Mouse (Mus musculus) splenic B cell, adult 2 months (primary cell): ENCODE measurements around the gene Sgpp2.

Experiments
- DNase-seq: peaks from one replicate; pipeline ENCODE4 v3.0.0-alpha.2; 2011; ENCODE audit warnings: low read depth, low spot score
- H3K27me3 ChIP-seq: 2 replicates; pipeline ENCODE4 v1.6.1; 2012; ENCODE audit warnings: mild to moderate bottlenecking, low read length, moderate library complexity, mixed read lengths; ENCODE audit not compliant: control insufficient read depth, poor library complexity, insufficient read depth, severe bottlenecking
- H3K36me3 ChIP-seq: 2 replicates; pipeline ENCODE4 v1.6.1; 2012; ENCODE audit warnings: mild to moderate bottlenecking, low read length, moderate library complexity, mixed read lengths; ENCODE audit not compliant: control insufficient read depth, poor library complexity, insufficient read depth, severe bottlenecking

The Sgpp2 gene

DNA sequence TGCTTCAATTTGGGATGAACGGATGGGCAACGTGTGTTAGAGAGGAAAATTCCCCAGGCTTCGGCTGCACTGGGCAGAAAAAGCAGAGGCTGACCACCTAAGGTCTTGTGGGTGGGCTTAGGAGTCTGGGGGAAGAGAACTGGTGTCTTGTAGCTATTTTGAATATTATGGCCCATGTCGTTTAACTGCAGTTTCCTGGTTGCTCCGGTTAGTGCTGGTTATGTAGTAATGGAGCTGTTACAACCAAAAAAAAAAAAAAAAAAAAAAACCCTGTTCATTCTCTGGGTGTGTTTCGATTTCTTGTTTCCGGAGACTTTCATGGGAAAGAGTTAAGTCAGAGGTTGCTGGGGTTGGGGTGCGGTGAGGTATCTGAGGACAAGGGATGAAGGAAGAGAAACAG, 12.7 kb downstream of the Sgpp2 start:
- Histone ChIP-seq H3K36me3 (no peaks in the 10 kb centered on the region), H3K27me3 (no peaks in the 10 kb centered on the region)
- no peak for DNase-seq

DNA sequence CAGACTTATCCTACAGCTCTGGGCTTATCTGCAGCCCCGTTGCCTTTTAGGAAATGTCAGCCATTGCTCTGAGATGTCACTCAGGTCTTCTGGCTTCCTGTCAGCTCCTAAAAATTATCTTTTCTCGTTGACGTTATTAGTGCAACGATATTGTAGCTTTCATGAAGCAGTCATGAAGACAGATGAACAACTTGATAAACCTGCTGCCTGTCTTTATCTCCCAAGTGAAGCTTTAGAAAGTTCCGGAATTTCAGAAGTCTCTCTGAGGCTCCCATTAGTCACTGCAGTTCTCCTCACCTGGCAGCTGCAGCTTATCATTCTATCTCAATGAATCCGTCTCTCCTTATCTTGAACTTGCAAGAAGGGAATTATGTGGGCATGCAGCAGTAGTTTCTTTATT, 13.9 kb downstream of the Sgpp2 start:
- H3K36me3 ChIP-seq, result no peaks in the 10 kb centered on the region
- H3K27me3 ChIP-seq, result no peaks in the 10 kb centered on the region
- no peak for DNase-seq

DNA sequence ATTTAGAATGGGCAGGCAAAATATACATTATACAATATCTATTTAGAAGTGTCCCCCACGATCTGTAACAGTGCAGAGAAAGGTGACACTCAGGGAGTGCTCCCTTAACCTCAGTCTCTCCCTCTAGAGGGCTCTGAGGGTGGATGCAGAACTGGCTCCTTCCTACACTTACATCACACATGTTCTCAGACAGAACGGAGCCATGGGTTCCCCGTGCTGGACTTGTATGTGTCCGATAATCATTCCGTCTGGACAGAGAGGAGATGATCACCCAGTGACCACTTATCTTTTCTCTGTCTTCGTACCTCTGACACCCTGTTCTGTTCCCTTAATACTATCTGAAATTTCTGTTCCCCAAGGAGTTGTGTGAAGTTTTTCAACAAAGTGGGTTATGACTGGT, 15.7 kb downstream of the Sgpp2 start:
- no peak for DNase-seq
- Histone ChIP-seq H3K27me3 (no peaks in the 10 kb centered on the region), H3K36me3 (no peaks in the 10 kb centered on the region)

DNA sequence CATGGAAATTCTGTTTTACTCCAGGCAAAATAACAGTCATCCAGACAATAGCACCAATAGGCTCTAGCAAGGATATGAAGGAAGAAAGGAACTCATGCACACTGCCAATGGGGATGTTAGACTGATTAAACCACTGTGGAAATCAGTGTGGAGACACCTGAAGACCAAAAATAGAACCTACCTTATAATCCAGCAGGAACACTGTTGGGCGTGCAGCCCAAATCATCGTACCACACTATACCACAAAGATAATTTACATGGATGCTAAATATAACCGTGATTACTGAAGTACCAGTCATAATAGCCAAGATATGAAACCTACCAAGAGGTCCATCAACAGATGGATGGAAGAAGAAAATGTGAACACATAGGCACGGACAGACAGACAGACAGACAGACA, 18.5 kb downstream of the Sgpp2 start:
- no peak for DNase-seq
- Histone ChIP-seq H3K27me3 (no peaks in the 10 kb centered on the region), H3K36me3 (no peaks in the 10 kb centered on the region)

DNA sequence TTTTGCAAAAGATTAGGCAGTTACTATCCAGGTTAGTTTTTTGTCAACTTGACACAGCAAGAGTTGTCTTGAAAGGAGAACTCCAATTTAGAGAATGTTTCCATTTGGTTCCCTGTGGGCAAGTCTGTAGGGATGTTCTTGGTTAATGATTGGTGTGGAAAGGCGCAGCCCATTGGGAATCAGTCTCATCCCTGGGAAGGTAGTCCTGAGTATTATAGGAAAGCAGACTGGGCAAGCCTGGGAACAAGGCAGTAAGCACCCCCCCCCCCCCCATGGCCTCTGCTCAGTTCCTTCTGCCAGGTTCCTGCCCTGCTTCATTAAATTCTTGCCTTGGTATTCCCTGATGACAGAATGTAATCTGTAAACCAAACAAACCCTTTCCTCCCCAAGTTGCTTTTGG, 19.7 kb downstream of the Sgpp2 start:
- H3K27me3 ChIP-seq, result no peaks in the 10 kb centered on the region
- no peak for DNase-seq
- H3K36me3 ChIP-seq, result no peaks in the 10 kb centered on the region

DNA sequence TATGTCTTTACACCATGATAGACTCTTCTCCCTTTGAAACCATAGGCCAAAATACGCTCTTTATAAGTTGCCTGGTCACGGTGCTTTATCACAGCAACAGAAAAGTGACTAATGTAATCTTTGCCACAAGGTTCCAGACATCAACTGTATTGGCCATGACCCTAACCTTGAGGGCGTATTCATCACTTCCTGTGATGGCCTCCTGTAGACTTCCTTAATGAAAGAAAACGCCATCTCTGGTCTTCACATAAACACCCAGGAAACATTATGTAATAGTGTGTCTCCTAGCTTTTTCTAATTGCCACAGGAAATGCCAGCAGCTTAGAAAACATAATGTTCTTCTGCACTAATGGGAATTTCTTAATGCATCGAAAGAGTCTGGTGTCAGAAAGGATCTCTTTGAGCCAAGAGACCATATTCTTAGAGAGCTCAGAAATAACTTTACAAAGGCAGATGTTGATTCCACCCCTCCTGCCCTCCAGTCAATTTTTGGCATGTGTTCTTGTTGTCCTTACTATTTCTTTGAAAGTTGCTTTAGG, 20.5 kb downstream of the Sgpp2 start:
- Histone ChIP-seq H3K27me3 (no peaks in the 10 kb centered on the region), H3K36me3 (no peaks in the 10 kb centered on the region)
- no peak for DNase-seq

DNA sequence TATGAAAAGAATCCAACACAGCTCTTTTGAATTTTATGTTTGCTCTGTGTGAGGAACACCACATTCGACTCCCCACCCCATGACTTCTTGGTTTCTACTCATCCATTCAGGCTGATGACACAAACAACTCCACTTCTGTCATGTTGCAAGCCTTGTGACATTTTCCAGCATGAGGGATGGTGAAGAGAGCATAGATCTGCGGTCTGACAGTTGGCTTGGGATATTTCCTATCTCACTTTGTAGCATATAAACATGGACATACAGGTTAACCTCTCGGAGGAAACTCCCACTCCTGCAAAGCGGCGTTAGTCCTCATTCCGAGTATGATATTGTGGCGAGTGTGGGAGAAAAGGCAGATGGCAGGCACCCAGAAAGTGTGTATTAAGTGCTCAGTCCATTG, 27.6 kb downstream of the Sgpp2 start:
- Histone ChIP-seq H3K36me3 (no peaks in the 10 kb centered on the region), H3K27me3 (no peaks in the 10 kb centered on the region)
- no peak for DNase-seq

DNA sequence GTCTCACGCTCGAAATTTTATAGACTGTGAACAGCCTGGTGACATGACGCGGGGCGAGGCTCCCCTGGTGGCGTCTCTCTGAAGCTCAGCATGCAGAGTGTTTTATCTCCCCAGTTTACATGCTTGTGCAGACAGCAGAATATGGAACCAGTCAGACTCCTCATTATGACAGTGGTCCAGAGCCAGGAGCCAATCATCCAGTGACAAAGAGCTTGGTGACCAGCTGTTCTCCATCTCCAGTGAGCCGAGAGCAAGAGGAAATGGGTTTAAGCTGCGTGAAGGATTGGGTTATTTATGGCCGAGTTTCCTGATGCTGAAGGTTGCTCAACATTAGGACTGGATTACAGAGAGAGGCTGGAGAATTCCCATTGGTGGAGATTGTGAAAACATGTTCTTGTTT, 28.1 kb downstream of the Sgpp2 start:
- DNase-seq, result no peak
- no peaks in the 10 kb centered on the region for H3K27me3 ChIP-seq
- H3K36me3 ChIP-seq, result no peaks in the 10 kb centered on the region

DNA sequence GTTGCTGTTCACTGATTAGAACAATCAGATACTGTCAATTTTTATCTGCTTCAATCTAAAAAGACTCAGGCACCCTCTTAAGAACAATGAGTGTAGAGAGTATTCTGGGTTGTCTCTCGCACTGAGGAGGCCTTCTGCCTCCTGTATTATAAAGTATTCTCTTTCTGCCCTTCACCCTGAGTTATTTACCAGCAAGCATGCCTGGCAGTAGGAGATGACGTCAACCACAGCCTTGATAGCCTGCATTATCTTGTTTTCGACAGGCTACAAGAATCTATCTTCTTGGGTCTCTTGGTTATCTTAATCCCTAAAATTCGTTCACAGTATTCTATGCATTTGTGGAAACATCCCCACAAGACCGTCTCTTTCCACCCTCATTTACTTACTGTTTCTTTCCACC, 29.8 kb downstream of the Sgpp2 start:
- DNase-seq, result no peak
- no peaks in the 10 kb centered on the region for H3K36me3 ChIP-seq
- H3K27me3 ChIP-seq, result no peaks in the 10 kb centered on the region

DNA sequence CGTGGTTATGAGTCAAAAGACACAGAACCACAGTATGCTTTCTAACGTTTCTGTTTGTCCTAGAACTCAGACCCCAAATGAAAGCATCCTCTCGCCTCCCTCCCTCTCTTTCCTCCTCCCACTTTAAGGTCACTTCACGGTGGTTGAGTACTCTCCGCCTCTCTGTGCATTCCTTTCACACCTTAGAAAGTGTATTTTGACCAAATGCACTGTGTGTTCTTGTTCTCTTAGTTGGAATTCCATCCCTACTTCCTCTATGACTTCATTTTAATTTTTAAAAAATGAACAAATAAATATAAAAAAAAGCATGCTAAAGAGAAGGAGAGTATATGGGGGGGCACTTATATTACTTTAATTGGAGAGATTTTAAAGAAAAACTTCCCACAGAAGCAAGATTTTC, 30.4 kb downstream of the Sgpp2 start:
- no peaks in the 10 kb centered on the region for H3K27me3 ChIP-seq
- no peak for DNase-seq

DNA sequence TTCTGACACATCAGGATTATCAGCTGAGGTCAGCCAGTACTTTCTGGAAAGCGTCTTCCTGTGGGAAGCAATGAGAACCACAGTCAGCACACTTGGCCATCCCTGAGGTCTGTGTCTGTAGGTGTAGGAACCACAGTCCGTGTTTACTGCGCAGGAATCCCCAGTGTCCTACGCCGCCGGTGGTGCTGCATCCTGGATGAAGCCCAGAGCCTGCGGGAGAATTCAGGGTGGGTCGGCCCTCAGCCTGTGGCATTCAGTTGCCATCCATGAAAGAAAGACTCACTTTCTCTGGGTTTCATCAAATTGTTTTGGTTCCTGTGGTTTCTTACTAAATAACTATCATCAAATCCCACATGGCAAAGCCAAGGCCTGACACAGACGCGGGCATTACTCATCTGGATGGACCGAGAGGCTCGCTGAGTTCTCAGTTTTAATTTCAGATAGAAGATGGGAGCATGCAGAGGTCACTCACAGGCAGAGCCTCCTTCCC, 37.2 kb downstream of the Sgpp2 start:
- Histone ChIP-seq H3K27me3 (no peaks in the 10 kb centered on the region), H3K36me3 (no peaks in the 10 kb centered on the region)
- no peak for DNase-seq

More for the DNA sequence above, 30.4 kb downstream of the Sgpp2 start:
- H3K36me3 ChIP-seq, result no peaks in the 10 kb centered on the region

DNA sequence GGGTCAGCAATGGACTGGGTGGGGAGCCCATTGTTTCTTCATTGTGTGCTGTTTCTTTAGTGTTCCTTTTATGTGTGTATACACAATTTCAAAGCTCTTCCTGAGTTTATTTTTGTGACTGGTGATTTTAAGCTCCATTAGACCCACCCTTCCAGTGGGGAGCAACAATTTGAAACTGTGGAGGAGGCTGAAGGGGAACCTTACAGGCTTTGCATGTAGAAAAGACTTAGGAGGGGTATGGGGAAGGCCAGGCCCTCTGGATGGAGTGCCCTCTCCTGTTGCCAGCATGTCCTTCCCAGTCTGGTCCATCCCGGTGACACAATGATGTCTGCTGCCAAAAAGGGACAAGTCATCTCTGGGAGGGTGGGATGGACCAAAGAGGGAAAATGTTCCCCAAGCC, 39.1 kb downstream of the Sgpp2 start:
- no peaks in the 10 kb centered on the region for H3K36me3 ChIP-seq
- no peak for DNase-seq
- H3K27me3 ChIP-seq, result no peaks in the 10 kb centered on the region

DNA sequence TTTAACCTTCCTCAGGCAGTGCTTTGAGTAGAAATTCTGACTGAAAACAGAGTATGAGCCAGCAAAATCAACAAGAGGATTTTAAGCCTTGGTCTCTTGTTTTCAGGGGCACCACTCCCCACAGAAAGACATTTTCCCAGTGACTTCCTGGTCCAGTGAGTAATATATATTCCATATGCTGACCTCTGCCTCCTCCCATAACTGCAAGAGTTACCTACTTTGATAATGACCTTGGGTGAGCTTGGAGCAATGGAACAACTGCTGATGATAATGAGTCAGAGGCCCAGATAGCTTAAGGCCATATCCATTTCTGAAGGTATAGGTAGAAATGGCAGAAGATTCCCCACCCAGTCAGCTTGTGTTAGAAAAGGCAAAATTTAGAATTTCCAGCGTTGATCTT, 43.1 kb downstream of the Sgpp2 start:
- no peak for DNase-seq
- no peaks in the 10 kb centered on the region for H3K27me3 ChIP-seq
- no peaks in the 10 kb centered on the region for H3K36me3 ChIP-seq

DNA sequence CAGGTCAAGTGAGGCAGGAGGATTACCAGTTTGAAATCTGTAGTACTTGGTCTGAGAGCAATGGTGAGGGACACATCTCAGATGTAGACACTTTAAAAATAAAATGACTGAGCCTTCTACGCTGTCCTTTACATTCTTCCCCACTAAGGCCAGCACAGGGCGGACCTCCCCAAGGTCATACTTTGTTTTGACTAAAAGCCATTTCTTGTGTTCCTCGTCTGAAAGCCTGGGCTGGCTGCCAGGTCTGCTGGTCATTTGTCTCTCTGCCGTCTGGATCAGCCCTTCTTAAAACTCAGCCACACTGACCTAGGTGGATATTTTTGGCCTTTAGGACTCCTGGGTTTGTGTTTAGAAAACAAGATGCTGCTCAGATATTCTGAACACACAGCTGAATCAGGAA, 45.0 kb downstream of the Sgpp2 start:
- Histone ChIP-seq H3K27me3 (no peaks in the 10 kb centered on the region), H3K36me3 (no peaks in the 10 kb centered on the region)
- DNase-seq, result no peak

DNA sequence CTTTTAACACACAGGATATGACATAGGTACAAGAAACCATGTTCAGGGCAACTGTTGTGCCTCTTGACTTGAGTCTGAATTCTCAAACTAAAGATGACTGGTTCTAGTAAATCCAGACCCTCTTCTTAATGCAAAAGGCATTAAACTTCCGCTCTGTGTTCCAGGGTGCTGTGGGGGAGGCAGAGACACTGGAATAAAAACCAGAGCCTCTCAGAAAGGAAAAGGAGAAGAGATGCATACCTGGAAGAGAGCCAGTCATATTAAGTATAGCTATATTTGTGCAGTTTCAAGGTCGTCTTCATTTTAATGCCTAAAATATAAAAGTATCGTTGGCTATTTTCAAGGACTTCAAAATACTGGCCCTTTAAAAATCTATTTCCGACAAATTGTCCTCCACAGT, 47.3 kb downstream of the Sgpp2 start:
- DNase-seq, result no peak
- H3K27me3 ChIP-seq, result no peaks in the 10 kb centered on the region
- H3K36me3 ChIP-seq, result no peaks in the 10 kb centered on the region

DNA sequence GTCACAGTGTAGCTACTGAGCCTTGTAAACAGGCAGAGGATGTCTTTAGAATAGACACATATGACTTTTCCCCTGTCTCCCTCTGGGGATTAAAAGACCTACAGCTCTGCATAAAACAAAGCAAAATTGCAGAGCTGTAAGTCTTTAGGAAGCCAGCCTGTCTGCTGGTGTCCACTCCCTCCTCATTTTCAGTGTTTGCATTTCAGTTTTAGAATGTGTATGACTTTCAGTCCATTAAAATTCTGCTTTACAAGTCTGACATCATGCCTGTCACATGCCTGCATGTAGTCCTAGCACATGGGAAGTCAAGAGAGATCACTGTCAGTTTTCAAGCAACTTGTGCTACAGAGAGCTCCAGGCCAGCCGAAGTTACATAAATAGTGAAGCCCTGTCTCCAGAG, 47.7 kb downstream of the Sgpp2 start:
- no peaks in the 10 kb centered on the region for H3K36me3 ChIP-seq
- no peaks in the 10 kb centered on the region for H3K27me3 ChIP-seq
- DNase-seq, result no peak
